Mouse (Mus musculus): ENCODE results near the gene Ppargc1a. TPM values are rescaled to one million over a fixed set of nuclear protein-coding genes. Genes with fewer than 3 reads are reported as not detected.
A peak's percentile ranks its signal among the peaks of the same experiment; 100 is the strongest.

Gene Ppargc1a
- polyA plus RNA-seq, 1 experiment from 2014 or later = 2.7 TPM

DNA sequence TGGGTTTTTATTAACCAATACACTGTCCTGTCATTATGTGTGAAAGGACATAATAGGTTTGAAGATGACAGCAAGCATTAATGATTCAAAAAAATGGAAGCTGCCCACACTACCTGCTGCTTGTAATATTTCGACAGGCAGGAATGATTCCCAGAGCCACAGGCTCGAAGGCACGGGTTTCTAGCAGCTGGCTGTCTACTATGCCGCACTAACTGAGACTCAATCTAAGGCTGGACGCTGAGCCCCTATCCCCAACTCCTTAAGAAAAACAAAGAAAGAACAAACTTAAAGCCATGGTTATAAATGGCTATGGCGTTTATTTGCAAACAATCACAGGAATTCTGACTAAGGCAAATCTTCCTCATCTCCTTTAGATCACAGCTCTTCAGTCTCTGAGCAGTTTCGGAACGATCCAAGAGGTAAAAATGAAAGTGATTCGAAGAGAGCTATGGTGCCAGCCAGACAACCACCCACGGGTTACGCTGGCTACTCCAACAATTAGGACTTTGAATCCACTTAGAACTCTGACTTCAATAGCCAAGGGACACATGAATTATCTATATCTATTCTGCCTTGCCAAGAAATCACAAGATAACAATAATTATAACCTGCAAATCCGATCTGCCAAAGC, 15.6 kb downstream of the Ppargc1a start:
- peak overlapping the region; percentile 56 for H3K4me2 ChIP-seq
- no peaks in the 10 kb centered on the region for H3K9me3 ChIP-seq
- no peak for ATAC-seq (ENCODE audit: insufficient number of reproducible peaks, low FRiP score, low TSS enrichment, low read depth)
- H3K4me1 ChIP-seq = peaks cover 11% of the 10 kb centered on the region
- 0 out of 2 replicates have a peak, but pooled peaks cover 4% of the 10 kb centered on the region for H3K27me3 ChIP-seq
- H3K4me3 ChIP-seq = peak overlapping the region; percentile 59
- H3K36me3 ChIP-seq = no peaks in the 10 kb centered on the region
- 15% methylated on average over 12 of the region's 12 CpGs for WGBS
- H3K9ac ChIP-seq = peak overlapping the region; percentile 37; the same call in 1 of the 2 replicates
- peak overlapping the region; percentile 80 for H3K27ac ChIP-seq

DNA sequence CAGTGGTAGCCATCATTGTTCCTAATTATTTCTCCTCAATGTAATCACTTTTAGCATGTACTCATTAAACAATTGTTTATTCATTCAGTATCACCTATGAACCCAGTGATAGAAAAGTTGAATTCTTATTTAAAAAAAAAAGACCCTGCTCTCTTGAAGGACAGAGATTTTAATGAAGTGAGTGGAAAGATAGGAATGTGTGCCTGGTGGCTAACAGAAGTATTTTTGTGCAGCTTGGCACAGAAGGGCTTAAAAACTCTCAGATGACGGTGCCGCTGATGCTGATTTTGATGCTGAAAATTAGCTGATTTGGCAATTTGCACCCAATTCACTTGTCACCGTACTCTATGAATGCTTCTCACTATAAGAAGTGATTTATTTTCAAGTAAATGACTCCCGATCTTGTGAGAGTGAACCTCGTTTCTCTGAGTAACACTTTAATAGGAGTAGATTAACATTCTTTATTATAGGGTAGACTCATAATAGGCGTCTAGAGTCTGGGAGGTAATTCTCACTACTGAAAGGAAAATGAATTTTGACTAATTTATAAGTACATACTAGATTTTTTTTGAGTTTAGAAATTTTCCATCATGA, 20.0 kb downstream of the Ppargc1a start:
- no peaks in the 10 kb centered on the region for H3K36me3 ChIP-seq
- 44% methylated on average over 6 of the region's 6 CpGs for WGBS
- 0 out of 2 replicates have a peak, but pooled peaks cover 2% of the 10 kb centered on the region for H3K4me1 ChIP-seq
- no peak overlapping the region for H3K9ac ChIP-seq
- no peak overlapping the region for H3K4me3 ChIP-seq
- H3K9me3 ChIP-seq = no peaks in the 10 kb centered on the region
- ATAC-seq (ENCODE audit: insufficient number of reproducible peaks, low FRiP score, low TSS enrichment, low read depth) = no peak
- 0 out of 2 replicates have a peak, but pooled peaks cover 4% of the 10 kb centered on the region for H3K27me3 ChIP-seq
- no peak overlapping the region for H3K27ac ChIP-seq
- no peak overlapping the region for H3K4me2 ChIP-seq

- Histone ChIP-seq H3K4me1 (0 out of 2 replicates have a peak, but pooled peaks cover 1% of the 10 kb centered on the region), H3K9me3 (no peaks in the 10 kb centered on the region), H3K4me3 (no peak overlapping the region), H3K27ac (no peak overlapping the region), H3K9ac (no peak overlapping the region), H3K36me3 (no peaks in the 10 kb centered on the region), H3K27me3 (0 out of 2 replicates have a peak, but pooled peaks cover 4% of the 10 kb centered on the region), H3K4me2 (no peak overlapping the region)
- ATAC-seq (ENCODE audit: insufficient number of reproducible peaks, low FRiP score, low TSS enrichment, low read depth) = no peak
- 71% methylated on average over 3 of the region's 3 CpGs for WGBS
These were observed 20.7 kb downstream of the Ppargc1a start for GRCm38 (mm10) chr5:51546817-51547216.

GRCm38 (mm10) chr5:51545133-51546049, 22.1 kb downstream of the Ppargc1a start:
- no peaks in the 10 kb centered on the region for H3K36me3 ChIP-seq
- 64% methylated on average over 7 of the region's 7 CpGs for WGBS
- no peak for ATAC-seq (ENCODE audit: insufficient number of reproducible peaks, low FRiP score, low TSS enrichment, low read depth)
- 0 out of 2 replicates have a peak, but pooled peaks cover 4% of the 10 kb centered on the region for H3K27me3 ChIP-seq
- no peak overlapping the region for H3K9ac ChIP-seq
- no peaks in the 10 kb centered on the region for H3K4me1 ChIP-seq
- H3K9me3 ChIP-seq = no peaks in the 10 kb centered on the region
- no peak overlapping the region for H3K27ac ChIP-seq
- H3K4me3 ChIP-seq = no peak overlapping the region
- no peak overlapping the region for H3K4me2 ChIP-seq

GRCm38 (mm10) chr5:51544141-51544735, 23.3 kb downstream of the Ppargc1a start:
- Histone ChIP-seq H3K9me3 (no peaks in the 10 kb centered on the region), H3K27ac (no peak overlapping the region), H3K9ac (no peak overlapping the region), H3K4me2 (no peak overlapping the region), H3K4me3 (no peak overlapping the region), H3K4me1 (no peaks in the 10 kb centered on the region), H3K27me3 (no peaks in the 10 kb centered on the region), H3K36me3 (no peaks in the 10 kb centered on the region)
- ATAC-seq (ENCODE audit: insufficient number of reproducible peaks, low FRiP score, low TSS enrichment, low read depth) = no peak
- WGBS = 60% methylated on average over 8 of the region's 8 CpGs

- WGBS = 79% methylated on average over 3 of the region's 3 CpGs
- H3K9me3 ChIP-seq = no peaks in the 10 kb centered on the region
- no peaks in the 10 kb centered on the region for H3K27me3 ChIP-seq
- no peaks in the 10 kb centered on the region for H3K4me1 ChIP-seq
- no peaks in the 10 kb centered on the region for H3K36me3 ChIP-seq
- H3K4me2 ChIP-seq = no peak overlapping the region
- H3K27ac ChIP-seq = no peak overlapping the region
- H3K9ac ChIP-seq = no peak overlapping the region
- ATAC-seq (ENCODE audit: insufficient number of reproducible peaks, low FRiP score, low TSS enrichment, low read depth) = no peak
- no peak overlapping the region for H3K4me3 ChIP-seq
These were observed 26.0 kb downstream of the Ppargc1a start for GRCm38 (mm10) chr5:51541557-51541956.

DNA sequence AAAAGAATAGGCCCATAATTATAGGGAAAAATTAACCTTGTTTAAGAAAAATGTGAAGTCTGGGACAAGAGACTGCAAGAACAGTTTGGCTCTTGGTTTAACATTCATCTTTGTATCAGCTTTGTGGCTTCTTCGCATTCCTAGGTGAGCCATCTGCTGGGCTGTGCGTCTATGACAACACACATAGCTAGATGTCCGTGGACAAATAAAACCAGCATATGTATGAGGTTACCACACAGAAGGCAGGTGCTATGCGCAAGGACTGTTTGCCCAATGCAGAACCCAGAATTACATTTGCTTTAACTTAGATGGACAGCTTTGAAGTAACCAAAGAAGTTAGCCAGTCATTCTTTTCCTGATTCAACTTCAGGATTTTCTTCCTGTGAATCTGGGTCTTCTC, 26.7 kb downstream of the Ppargc1a start:
- Histone ChIP-seq H3K27me3 (no peaks in the 10 kb centered on the region), H3K9ac (no peak overlapping the region), H3K4me2 (no peak overlapping the region), H3K9me3 (no peaks in the 10 kb centered on the region), H3K4me1 (no peaks in the 10 kb centered on the region), H3K4me3 (no peak overlapping the region), H3K27ac (no peak overlapping the region), H3K36me3 (no peaks in the 10 kb centered on the region)
- 74% methylated on average over 4 of the region's 4 CpGs for WGBS
- ATAC-seq (ENCODE audit: insufficient number of reproducible peaks, low FRiP score, low TSS enrichment, low read depth) = no peak

DNA sequence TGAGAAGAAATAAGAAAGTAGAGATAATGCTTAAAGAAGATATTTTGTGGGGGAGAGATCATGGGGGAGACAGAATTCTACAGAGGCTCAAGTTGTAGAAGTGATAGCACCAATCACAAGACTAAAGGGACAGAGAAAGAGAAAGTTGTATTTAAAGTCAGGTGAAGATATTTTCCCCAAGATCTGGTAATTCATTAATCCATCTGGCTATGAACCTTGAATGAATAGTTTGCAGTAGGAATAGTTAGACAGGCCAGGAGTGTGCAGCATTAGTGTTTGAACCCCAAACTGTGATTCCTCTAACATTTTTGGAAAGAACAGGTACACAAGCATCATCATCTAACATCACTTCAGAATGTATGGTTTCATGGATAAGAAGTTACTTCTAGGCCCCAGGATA, 28.0 kb downstream of the Ppargc1a start:
- no peaks in the 10 kb centered on the region for H3K4me1 ChIP-seq
- no peak for ATAC-seq (ENCODE audit: insufficient number of reproducible peaks, low FRiP score, low TSS enrichment, low read depth)

GRCm38 (mm10) chr5:51538319-51538718, 29.2 kb downstream of the Ppargc1a start:
- 80% methylated on average over 6 of the region's 6 CpGs for WGBS
- Histone ChIP-seq H3K36me3 (no peaks in the 10 kb centered on the region), H3K9me3 (no peaks in the 10 kb centered on the region), H3K9ac (no peak overlapping the region), H3K4me2 (no peak overlapping the region), H3K4me3 (no peak overlapping the region), H3K4me1 (no peaks in the 10 kb centered on the region), H3K27me3 (no peaks in the 10 kb centered on the region), H3K27ac (no peak overlapping the region)
- no peak for ATAC-seq (ENCODE audit: insufficient number of reproducible peaks, low FRiP score, low TSS enrichment, low read depth)

More for the DNA sequence above, 28.0 kb downstream of the Ppargc1a start:
- Histone ChIP-seq H3K9ac (no peak overlapping the region), H3K4me3 (no peak overlapping the region), H3K9me3 (no peaks in the 10 kb centered on the region), H3K36me3 (no peaks in the 10 kb centered on the region), H3K27ac (no peak overlapping the region), H3K4me2 (no peak overlapping the region), H3K27me3 (no peaks in the 10 kb centered on the region)

DNA sequence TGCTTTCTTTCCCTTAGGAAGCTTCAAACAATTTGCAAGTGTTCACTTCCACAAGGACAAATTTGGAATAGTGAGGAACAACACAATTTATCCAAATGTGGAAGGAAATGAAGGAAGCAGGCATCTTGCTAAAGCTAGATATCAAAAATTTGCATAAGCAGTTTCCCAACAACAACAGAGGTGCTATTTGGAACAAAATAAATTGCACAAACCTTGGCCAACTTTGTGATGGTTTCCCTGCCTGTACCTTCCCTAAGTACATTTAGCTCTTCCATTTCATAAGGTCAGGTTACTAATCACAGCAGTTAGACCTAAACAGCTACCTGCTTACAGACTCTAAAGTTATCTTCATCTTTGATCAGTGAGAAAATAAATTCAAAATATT, 29.9 kb downstream of the Ppargc1a start:
- Histone ChIP-seq H3K9ac (no peak overlapping the region), H3K27me3 (no peaks in the 10 kb centered on the region), H3K4me3 (no peak overlapping the region), H3K4me2 (no peak overlapping the region), H3K36me3 (no peaks in the 10 kb centered on the region), H3K27ac (no peak overlapping the region), H3K4me1 (no peaks in the 10 kb centered on the region), H3K9me3 (no peaks in the 10 kb centered on the region)
- ATAC-seq (ENCODE audit: insufficient number of reproducible peaks, low FRiP score, low TSS enrichment, low read depth) = no peak

DNA sequence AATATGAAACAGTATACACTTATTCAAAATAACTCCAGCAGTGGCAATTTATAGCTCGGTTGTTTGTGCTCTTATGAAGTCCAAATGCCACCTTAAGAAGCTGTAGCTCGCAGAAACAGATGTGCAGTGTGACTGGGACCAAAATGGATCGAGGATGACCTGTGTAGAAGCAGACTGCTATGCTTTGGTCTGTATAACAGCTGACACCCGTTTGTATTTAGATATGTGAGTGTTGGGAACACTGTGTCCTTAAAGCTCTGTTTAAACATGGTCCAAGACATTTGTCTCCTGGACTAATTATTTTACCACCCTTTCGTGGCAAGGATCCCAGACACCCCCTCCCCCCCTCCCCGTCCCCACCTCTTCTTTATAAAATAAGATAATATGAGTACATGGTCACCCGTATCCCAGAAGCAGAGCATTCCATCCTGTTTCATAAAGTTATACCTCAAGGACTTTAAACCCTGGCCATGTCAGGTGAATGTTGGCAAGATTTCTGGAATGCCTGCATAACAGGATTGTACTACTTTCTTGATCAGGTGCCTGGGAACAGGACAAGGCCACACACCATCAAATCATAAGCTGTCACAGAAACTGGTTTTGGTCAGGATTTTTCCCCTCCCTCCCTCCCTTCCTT, 30.4 kb downstream of the Ppargc1a start:
- no peak overlapping the region for H3K4me2 ChIP-seq
- ATAC-seq (ENCODE audit: insufficient number of reproducible peaks, low FRiP score, low TSS enrichment, low read depth) = no peak
- no peaks in the 10 kb centered on the region for H3K27me3 ChIP-seq
- H3K4me1 ChIP-seq = no peaks in the 10 kb centered on the region
- H3K9me3 ChIP-seq = no peaks in the 10 kb centered on the region
- no peaks in the 10 kb centered on the region for H3K36me3 ChIP-seq
- H3K27ac ChIP-seq = no peak overlapping the region
- H3K9ac ChIP-seq = no peak overlapping the region
- H3K4me3 ChIP-seq = no peak overlapping the region
- 53% methylated on average over 7 of the region's 7 CpGs for WGBS
